ENCODE assay signal across 12 mouse cellular contexts in genomic region chr9:8729056-8729455, GRCm38 (mm10).
"Had no signal": no experiment of that assay in that cellular context is flagged by ENCODE, and none has a peak within 500 bp of the region (broad histone marks: within the 10 kb centered on the region; RNA-seq: fewer than 3 reads in every experiment).

No protein-coding gene starts in this region.

- DNase-seq: retina, postnatal 1 day; right cerebral cortex, adult 18-20 months; right cerebral cortex, postnatal 14 days; right cerebral cortex, postnatal 25 days; right cerebral cortex, postnatal 4 days; spleen, adult 18-20 months; thymus, adult 18-20 months; thymus, adult 2 months; thymus, postnatal 14 days; thymus, postnatal 25 days; thymus, postnatal 36 days; thymus, postnatal 4 days had no signal
